Mouse (Mus musculus): ENCODE results near the gene Bean1. TPM values are rescaled to one million over a fixed set of nuclear protein-coding genes. Genes with fewer than 3 reads are reported as not detected.
A peak's percentile ranks its signal among the peaks of the same experiment; 100 is the strongest.

Bean1 gene
- polyA plus RNA-seq, 1 experiment from 2014 or later: 0.20 TPM

- Histone ChIP-seq H3K27ac (replicated peaks) (no peak overlapping the region), H3K27me3 (replicated peaks; ENCODE audit: low read depth, poor library complexity, severe bottlenecking) (no peaks in the 10 kb centered on the region), H3K4me3 (no peak overlapping the region), H3K36me3 (replicated peaks) (peaks cover 97% of the 10 kb centered on the region), H3K4me1 (no peaks in the 10 kb centered on the region), H3K9me3 (no peaks in the 10 kb centered on the region)
- no peak for DNase-seq (ENCODE audit: low spot score)
- 88% methylated on average over 9 of the region's 9 CpGs for WGBS
Measured at GRCm38 (mm10) chr8:104230377-104230776, 60.1 kb downstream of the Bean1 start.

GRCm38 (mm10) chr8:104232039-104232438, 61.8 kb downstream of the Bean1 start:
- no peak overlapping the region for H3K27ac ChIP-seq (replicated peaks)
- H3K27me3 ChIP-seq (replicated peaks; ENCODE audit: low read depth, poor library complexity, severe bottlenecking): no peaks in the 10 kb centered on the region
- H3K9me3 ChIP-seq: no peaks in the 10 kb centered on the region
- H3K4me1 ChIP-seq: no peaks in the 10 kb centered on the region
- H3K4me3 ChIP-seq: no peak overlapping the region
- 92% methylated on average over 4 of the region's 4 CpGs for WGBS
- H3K36me3 ChIP-seq (replicated peaks): peaks cover 97% of the 10 kb centered on the region
- DNase-seq (ENCODE audit: low spot score): no peak

- H3K9me3 ChIP-seq: no peaks in the 10 kb centered on the region
- 92% methylated on average over 5 of the region's 5 CpGs for WGBS
- peaks cover 97% of the 10 kb centered on the region for H3K36me3 ChIP-seq (replicated peaks)
Measured at GRCm38 (mm10) chr8:104232919-104233318, 62.7 kb downstream of the Bean1 start.

GRCm38 (mm10) chr8:104234573-104234972, 64.3 kb downstream of the Bean1 start:
- H3K27ac ChIP-seq (replicated peaks): no peak overlapping the region
- H3K9me3 ChIP-seq: no peaks in the 10 kb centered on the region
- H3K4me1 ChIP-seq: no peaks in the 10 kb centered on the region
- no peak overlapping the region for H3K4me3 ChIP-seq
- H3K27me3 ChIP-seq (replicated peaks; ENCODE audit: low read depth, poor library complexity, severe bottlenecking): no peaks in the 10 kb centered on the region
- 47% methylated on average over 6 of the region's 6 CpGs for WGBS
- peak; percentile 26 for DNase-seq (ENCODE audit: low spot score)
- peaks cover 98% of the 10 kb centered on the region for H3K36me3 ChIP-seq (replicated peaks)

More at GRCm38 (mm10) chr8:104232919-104233318, 62.7 kb downstream of the Bean1 start:
- no peak overlapping the region for H3K27ac ChIP-seq (replicated peaks)
- no peaks in the 10 kb centered on the region for H3K27me3 ChIP-seq (replicated peaks; ENCODE audit: low read depth, poor library complexity, severe bottlenecking)
- no peak for DNase-seq (ENCODE audit: low spot score)
- H3K4me3 ChIP-seq: no peak overlapping the region
- no peaks in the 10 kb centered on the region for H3K4me1 ChIP-seq

- Histone ChIP-seq H3K36me3 (replicated peaks) (peaks cover 96% of the 10 kb centered on the region), H3K4me3 (no peak overlapping the region), H3K27me3 (replicated peaks; ENCODE audit: low read depth, poor library complexity, severe bottlenecking) (no peaks in the 10 kb centered on the region), H3K4me1 (no peaks in the 10 kb centered on the region), H3K9me3 (no peaks in the 10 kb centered on the region), H3K27ac (replicated peaks) (no peak overlapping the region)
- no peak for DNase-seq (ENCODE audit: low spot score)
- WGBS: 85% methylated on average over 10 of the region's 10 CpGs
Measured at GRCm38 (mm10) chr8:104239418-104239861, 69.2 kb downstream of the Bean1 start.

- H3K9me3 ChIP-seq: no peaks in the 10 kb centered on the region
- WGBS: 87% methylated on average over 12 of the region's 12 CpGs
- peaks cover 75% of the 10 kb centered on the region for H3K36me3 ChIP-seq (replicated peaks)
- no peaks in the 10 kb centered on the region for H3K27me3 ChIP-seq (replicated peaks; ENCODE audit: low read depth, poor library complexity, severe bottlenecking)
- H3K4me1 ChIP-seq: peaks cover 6% of the 10 kb centered on the region
- no peak overlapping the region for H3K27ac ChIP-seq (replicated peaks)
- no peak for DNase-seq (ENCODE audit: low spot score)
- no peak overlapping the region for H3K4me3 ChIP-seq
Measured at GRCm38 (mm10) chr8:104242038-104242644, 71.9 kb downstream of the Bean1 start.

GRCm38 (mm10) chr8:104246621-104247020, 76.4 kb downstream of the Bean1 start:
- Histone ChIP-seq H3K36me3 (replicated peaks) (peaks cover 31% of the 10 kb centered on the region), H3K27ac (replicated peaks) (no peak overlapping the region), H3K4me1 (peaks cover 22% of the 10 kb centered on the region), H3K27me3 (replicated peaks; ENCODE audit: low read depth, poor library complexity, severe bottlenecking) (no peaks in the 10 kb centered on the region), H3K4me3 (no peak overlapping the region), H3K9me3 (no peaks in the 10 kb centered on the region)
- no peak for DNase-seq (ENCODE audit: low spot score)
- WGBS: 81% methylated on average over 4 of the region's 4 CpGs

- Histone ChIP-seq H3K9me3 (no peaks in the 10 kb centered on the region), H3K36me3 (replicated peaks) (peaks cover 24% of the 10 kb centered on the region), H3K27me3 (replicated peaks; ENCODE audit: low read depth, poor library complexity, severe bottlenecking) (no peaks in the 10 kb centered on the region), H3K4me3 (peak overlapping the region; percentile 91), H3K4me1 (peaks cover 29% of the 10 kb centered on the region), H3K27ac (replicated peaks) (no peak overlapping the region)
- WGBS: 72% methylated on average over 22 of the region's 22 CpGs
- DNase-seq (ENCODE audit: low spot score): no peak
Measured at GRCm38 (mm10) chr8:104247054-104247907, 77.0 kb downstream of the Bean1 start.

- Histone ChIP-seq H3K27me3 (replicated peaks; ENCODE audit: low read depth, poor library complexity, severe bottlenecking) (no peaks in the 10 kb centered on the region), H3K27ac (replicated peaks) (peak overlapping the region; percentile 86), H3K4me3 (peak overlapping the region; percentile 91), H3K36me3 (replicated peaks) (peaks cover 18% of the 10 kb centered on the region), H3K4me1 (peaks cover 29% of the 10 kb centered on the region), H3K9me3 (no peaks in the 10 kb centered on the region)
- DNase-seq (ENCODE audit: low spot score): no peak
- WGBS: 4% methylated on average over 11 of the region's 11 CpGs
Measured at GRCm38 (mm10) chr8:104247908-104248275, 77.7 kb downstream of the Bean1 start.

GRCm38 (mm10) chr8:104248276-104248675, 78.0 kb downstream of the Bean1 start, which contains the start of gene Tk2:
TSS of gene Tk2 (minus strand) at chr8:104248558.
- DNase-seq (ENCODE audit: low spot score): peak; percentile 89
- Histone ChIP-seq H3K9me3 (no peaks in the 10 kb centered on the region), H3K4me3 (peak within 1 kb of the TSS; percentile 91), H3K27me3 (replicated peaks; ENCODE audit: low read depth, poor library complexity, severe bottlenecking) (no peaks in the 10 kb centered on the region), H3K27ac (replicated peaks) (peak within 1 kb of the TSS; percentile 86), H3K36me3 (replicated peaks) (peaks cover 14% of the 10 kb centered on the region), H3K4me1 (peaks cover 29% of the 10 kb centered on the region)
- under 1% methylated on average over 28 of the region's 28 CpGs for WGBS

- WGBS: 85% methylated on average over 7 of the region's 7 CpGs
- Histone ChIP-seq H3K4me1 (peaks cover 29% of the 10 kb centered on the region), H3K27me3 (replicated peaks; ENCODE audit: low read depth, poor library complexity, severe bottlenecking) (no peaks in the 10 kb centered on the region), H3K9me3 (no peaks in the 10 kb centered on the region), H3K27ac (replicated peaks) (no peak overlapping the region), H3K4me3 (no peak overlapping the region), H3K36me3 (replicated peaks) (peaks cover 5% of the 10 kb centered on the region; the same call in 1 of the 2 replicates)
- no peak for DNase-seq (ENCODE audit: low spot score)
Measured at GRCm38 (mm10) chr8:104249442-104249996, 79.3 kb downstream of the Bean1 start.

GRCm38 (mm10) chr8:104250439-104251367, 80.5 kb downstream of the Bean1 start, which contains the start of gene Cklf:
TSS of gene Cklf (plus strand) at chr8:104250861.
- WGBS: 3% methylated on average over 41 of the region's 41 CpGs
- Histone ChIP-seq H3K4me1 (peaks cover 29% of the 10 kb centered on the region), H3K4me3 (peak within 1 kb of the TSS; percentile 71), H3K27ac (replicated peaks) (peak within 1 kb of the TSS; percentile 90), H3K9me3 (no peaks in the 10 kb centered on the region), H3K36me3 (replicated peaks) (no peaks in the 10 kb centered on the region), H3K27me3 (replicated peaks; ENCODE audit: low read depth, poor library complexity, severe bottlenecking) (no peaks in the 10 kb centered on the region)
- peak; percentile 93 for DNase-seq (ENCODE audit: low spot score)

All from embryonic facial prominence, embryonic 10.5 days (tissue).